Mouse (Mus musculus) kidney, postnatal 36 days (tissue): ENCODE data around the gene Rhov.

Source experiments
- DNase-seq, 2 experiments: peaks; one replicate each; pipeline ENCODE4 v3.0.0; 2021 to 2022; ENCODE audit warnings: mixed read lengths in 2 of 2

Gene Rhov

GRCm38 (mm10) chr2:119289014-119289416 is 17.9 kb upstream of the Rhov start:
- DNase-seq, result peak in 1 of 2 experiments; percentile 25

GRCm38 (mm10) chr2:119288270-119288882 is 17.3 kb upstream of the Rhov start, which contains the start of gene Vps18:
TSS of gene Vps18 (plus strand) at chr2:119288740.
- peak; percentile 97 to 99 for DNase-seq

GRCm38 (mm10) chr2:119287372-119287771 is 16.3 kb upstream of the Rhov start:
- no peak for DNase-seq

GRCm38 (mm10) chr2:119281899-119282565 is 11.0 kb upstream of the Rhov start:
- DNase-seq, result no peak

GRCm38 (mm10) chr2:119277810-119278209 is 6.7 kb upstream of the Rhov start:
- no peak for DNase-seq

- no peak for DNase-seq
Measured at GRCm38 (mm10) chr2:119276926-119277325, 5.9 kb upstream of the Rhov start.

- DNase-seq, result peak; percentile 59 to 77
Measured at GRCm38 (mm10) chr2:119274126-119274525, 3.1 kb upstream of the Rhov start.

GRCm38 (mm10) chr2:119270286-119270642 is 808 bp downstream of the Rhov start:
- peak; percentile 38 to 63 for DNase-seq

GRCm38 (mm10) chr2:119263813-119264212 is 7.3 kb downstream of the Rhov start:
- no peak for DNase-seq

- DNase-seq, result peak; percentile 87 to 88
Measured at GRCm38 (mm10) chr2:119262978-119263377, 8.1 kb downstream of the Rhov start.

- DNase-seq, result no peak
Measured at GRCm38 (mm10) chr2:119261326-119261725, 9.7 kb downstream of the Rhov start.

GRCm38 (mm10) chr2:119260518-119260917 is 10.6 kb downstream of the Rhov start:
- no peak for DNase-seq

GRCm38 (mm10) chr2:119254976-119255375 is 16.1 kb downstream of the Rhov start:
- DNase-seq, result no peak

- peak; percentile 90 to 96 for DNase-seq
Measured at GRCm38 (mm10) chr2:119250826-119251478, 20.1 kb downstream of the Rhov start.

- no peak for DNase-seq
Measured at GRCm38 (mm10) chr2:119250377-119250776, 20.7 kb downstream of the Rhov start.

GRCm38 (mm10) chr2:119249592-119250061 is 21.4 kb downstream of the Rhov start:
- peak; percentile 46 to 52 for DNase-seq

GRCm38 (mm10) chr2:119247904-119248303 is 23.2 kb downstream of the Rhov start:
- no peak for DNase-seq

GRCm38 (mm10) chr2:119245246-119245645 is 25.8 kb downstream of the Rhov start:
- no peak for DNase-seq

- DNase-seq, result peak; percentile 63 to 83
Measured at GRCm38 (mm10) chr2:119242548-119242947, 28.5 kb downstream of the Rhov start.

- no peak for DNase-seq
Measured at GRCm38 (mm10) chr2:119240819-119241186, 30.3 kb downstream of the Rhov start.

GRCm38 (mm10) chr2:119240075-119240818 is 30.8 kb downstream of the Rhov start:
- peak in 1 of 2 experiments; percentile 27 for DNase-seq

GRCm38 (mm10) chr2:119238671-119239070 is 32.4 kb downstream of the Rhov start:
- DNase-seq, result peak; percentile 54 to 64

- DNase-seq, result peak in 1 of 2 experiments; percentile 62
Measured at GRCm38 (mm10) chr2:119237871-119238220, 33.2 kb downstream of the Rhov start.
